Mouse (Mus musculus) MEL-GATA-1-ER (cell line): Measurements from ENCODE around the gene Rai1.

ENCODE experiments used
- DNase-seq: peaks from one replicate; pipeline ENCODE4 v3.0.0-alpha.2; 2012; ENCODE audit warnings: low read depth; ENCODE audit errors: extremely low read depth

Rai1 gene

DNA sequence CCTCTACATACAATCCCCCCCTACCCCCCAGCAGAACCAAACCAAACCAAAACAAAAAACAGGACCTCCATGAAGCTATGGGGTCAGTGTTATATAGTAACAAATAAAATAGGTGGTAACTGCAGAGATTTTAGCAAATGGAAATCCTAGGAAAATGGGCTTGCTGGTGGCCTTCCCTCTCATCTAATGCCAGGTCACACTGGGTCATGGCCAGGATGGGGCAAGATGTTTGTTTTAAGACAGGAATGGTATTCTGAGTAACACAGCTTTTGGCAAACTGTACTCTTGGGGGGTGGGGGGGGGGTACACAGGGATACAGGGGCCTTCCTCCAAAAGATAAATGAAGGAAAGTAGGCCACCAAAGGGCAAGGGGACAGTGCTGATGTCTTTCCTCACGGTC, 57.7 kb downstream of the Rai1 start:
- DNase-seq: no peak

GRCm38 (mm10) chr11:60163362-60163761, 58.5 kb downstream of the Rai1 start:
- DNase-seq: no peak

DNA sequence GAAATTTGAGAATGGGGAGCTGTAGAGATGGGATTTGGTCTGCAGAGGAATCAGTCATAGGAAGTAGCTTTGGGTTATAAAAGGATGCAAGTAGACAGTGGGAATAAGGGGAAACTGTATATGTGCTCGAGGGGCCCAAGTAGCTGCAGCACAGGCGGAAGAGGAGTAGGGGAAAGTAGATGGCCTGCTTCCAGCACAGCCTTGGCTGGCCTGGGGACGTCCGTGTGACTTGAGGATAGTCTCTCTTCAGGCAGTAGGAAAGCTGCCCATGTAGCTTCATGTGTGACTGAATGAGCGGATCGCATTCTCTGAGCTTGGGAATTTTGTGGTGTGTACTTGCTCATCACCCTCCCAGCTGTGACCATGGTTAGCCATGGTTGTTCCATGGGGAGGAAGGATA, 59.6 kb downstream of the Rai1 start:
- DNase-seq: no peak

- DNase-seq: no peak
Observed at GRCm38 (mm10) chr11:60165076-60165475, 60.3 kb downstream of the Rai1 start.

- DNase-seq: no peak
Observed at GRCm38 (mm10) chr11:60168780-60169179, 64.0 kb downstream of the Rai1 start.

DNA sequence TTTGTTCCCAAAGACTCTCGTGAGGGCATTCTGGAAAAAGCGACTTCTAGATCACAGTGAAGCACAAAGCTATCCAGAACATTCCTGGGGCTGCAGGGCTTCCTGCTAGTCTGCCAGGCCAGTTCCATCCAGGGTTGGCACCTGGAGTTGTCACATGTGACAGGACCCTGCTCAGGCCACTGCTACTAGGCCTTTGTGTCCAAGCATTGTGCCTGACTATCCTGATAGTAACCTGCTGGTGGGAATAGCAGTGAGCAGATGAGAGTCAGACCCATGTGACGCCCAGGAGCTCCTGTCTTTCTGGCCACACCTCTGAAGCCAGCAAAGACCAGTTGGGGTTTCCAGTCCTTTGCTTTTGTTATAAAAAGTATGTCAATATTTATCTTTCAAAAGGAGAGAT, 67.3 kb downstream of the Rai1 start:
- no peak for DNase-seq

DNA sequence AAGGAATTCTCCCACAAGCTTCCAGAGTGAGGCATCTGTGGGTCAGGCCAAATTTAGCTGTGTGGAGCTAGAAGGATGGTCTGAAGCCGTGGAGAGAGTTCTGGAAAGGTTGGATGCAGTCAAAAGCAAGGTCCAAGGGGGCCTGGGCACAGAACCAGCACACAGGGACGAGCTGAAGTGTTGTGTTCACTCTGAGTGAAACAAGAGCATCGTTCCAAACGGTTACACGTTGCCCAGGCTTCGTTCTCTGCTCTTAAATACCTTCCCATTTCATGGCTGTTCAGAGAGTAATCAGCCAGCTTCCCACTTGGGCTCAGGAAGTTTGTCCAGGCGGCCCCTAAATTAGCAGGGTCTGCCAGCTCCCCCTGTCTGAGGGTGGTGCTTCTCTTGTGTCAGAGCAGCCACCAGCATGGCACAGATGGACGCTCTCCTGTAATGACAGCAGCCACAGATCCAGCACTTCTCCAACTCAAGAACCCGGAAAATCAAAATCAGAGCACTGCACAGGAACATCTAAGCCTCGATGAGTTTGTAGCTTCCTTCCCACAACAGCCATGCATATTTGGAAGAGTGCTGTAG, 68.9 kb downstream of the Rai1 start:
- no peak for DNase-seq

GRCm38 (mm10) chr11:60175371-60176181, 70.8 kb downstream of the Rai1 start:
- no peak for DNase-seq

DNA sequence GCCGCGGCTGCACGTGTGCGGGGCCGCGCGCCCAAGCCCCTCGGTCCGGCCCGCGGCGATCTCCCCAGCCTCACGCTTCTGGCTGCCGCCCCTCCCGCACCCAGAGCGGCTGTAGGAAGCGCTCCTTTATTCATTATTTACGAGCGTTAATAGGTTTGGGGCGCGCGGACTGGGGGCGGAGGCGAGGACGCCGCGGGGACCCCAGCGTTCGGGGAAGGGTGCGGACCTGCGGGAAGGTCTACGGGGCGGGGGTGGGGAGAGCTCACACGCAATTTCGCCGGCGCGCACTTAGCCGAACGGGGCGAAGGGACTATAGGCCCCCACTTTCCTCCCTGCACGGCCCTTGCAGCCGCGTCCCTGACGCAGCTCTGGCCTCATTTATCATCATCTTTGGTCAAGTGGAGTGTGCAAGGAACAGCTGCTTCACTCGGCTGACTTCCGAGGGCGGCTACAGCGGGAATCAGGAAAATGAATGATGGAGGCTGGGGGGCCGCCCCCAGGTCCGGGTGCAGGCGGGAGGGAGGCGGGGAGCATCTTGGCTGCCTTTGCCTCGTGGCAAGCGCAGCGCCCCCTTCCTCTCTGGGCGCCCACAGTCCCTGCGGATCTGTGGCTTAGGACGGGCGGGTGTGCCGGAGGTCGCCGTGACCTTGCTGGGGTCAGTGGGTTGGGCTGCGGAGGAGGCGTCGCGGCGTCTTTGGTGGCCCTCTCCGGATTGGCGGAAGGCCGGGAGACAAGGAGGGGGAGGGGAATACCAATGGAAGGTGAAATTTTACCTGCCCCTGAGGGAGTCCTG, 71.6 kb downstream of the Rai1 start:
- no peak for DNase-seq

DNA sequence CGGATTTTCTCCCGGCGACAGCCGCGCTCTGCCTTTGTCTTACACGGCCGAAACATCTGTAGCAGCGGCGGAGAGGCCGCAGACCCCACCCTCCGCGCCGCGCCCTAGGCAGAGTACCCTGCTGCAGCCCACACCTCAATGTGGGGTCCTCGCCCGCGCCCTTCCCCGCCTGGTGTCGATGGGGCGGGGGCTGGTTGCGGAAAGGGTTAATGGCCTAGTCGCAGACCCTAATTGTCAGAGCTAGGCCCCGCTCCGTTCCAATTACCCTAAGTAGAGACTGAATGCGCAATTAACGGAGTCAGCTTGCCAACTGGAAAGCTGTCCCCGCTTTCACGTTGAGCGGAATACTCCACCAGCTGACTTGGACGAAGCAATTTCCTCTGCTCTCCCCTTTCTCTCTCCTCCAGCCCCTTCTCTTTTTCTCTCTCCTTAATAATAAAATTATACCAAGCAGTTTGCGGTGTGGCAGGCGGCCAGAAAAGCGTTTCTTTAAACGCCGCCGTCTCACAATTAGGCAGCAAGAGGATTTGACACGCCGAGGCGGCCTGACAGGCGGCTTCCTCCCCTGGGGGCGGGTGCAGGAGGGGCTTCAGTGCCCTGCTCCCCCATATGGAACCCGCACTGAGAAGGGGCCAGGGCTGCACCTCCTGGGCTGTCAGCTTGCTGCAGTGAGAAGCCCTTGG, 72.3 kb downstream of the Rai1 start:
- no peak for DNase-seq

- no peak for DNase-seq
Observed at GRCm38 (mm10) chr11:60178005-60178404, 73.2 kb downstream of the Rai1 start.

DNA sequence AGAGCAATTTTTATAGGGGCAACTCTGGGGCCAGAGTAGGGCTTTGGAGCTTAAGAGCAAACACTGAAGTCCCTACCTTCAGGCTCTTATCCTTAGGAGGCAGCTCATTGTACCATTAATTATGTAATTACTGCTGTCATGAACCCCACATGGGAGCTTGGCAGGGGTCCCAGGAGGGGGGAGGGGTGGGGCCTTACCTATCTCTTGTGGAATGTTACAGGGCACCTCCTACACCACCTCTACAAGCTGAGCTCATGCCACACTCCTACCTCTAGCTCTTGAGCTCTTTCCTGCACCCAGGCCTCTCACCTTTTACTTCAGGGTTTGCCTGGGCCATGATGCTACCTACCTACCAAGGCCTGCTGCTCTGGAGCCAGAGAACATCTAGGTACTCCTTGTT, 73.7 kb downstream of the Rai1 start:
- no peak for DNase-seq

GRCm38 (mm10) chr11:60182116-60182670, 77.4 kb downstream of the Rai1 start:
- no peak for DNase-seq

GRCm38 (mm10) chr11:60182741-60183140, 77.9 kb downstream of the Rai1 start:
- no peak for DNase-seq

DNA sequence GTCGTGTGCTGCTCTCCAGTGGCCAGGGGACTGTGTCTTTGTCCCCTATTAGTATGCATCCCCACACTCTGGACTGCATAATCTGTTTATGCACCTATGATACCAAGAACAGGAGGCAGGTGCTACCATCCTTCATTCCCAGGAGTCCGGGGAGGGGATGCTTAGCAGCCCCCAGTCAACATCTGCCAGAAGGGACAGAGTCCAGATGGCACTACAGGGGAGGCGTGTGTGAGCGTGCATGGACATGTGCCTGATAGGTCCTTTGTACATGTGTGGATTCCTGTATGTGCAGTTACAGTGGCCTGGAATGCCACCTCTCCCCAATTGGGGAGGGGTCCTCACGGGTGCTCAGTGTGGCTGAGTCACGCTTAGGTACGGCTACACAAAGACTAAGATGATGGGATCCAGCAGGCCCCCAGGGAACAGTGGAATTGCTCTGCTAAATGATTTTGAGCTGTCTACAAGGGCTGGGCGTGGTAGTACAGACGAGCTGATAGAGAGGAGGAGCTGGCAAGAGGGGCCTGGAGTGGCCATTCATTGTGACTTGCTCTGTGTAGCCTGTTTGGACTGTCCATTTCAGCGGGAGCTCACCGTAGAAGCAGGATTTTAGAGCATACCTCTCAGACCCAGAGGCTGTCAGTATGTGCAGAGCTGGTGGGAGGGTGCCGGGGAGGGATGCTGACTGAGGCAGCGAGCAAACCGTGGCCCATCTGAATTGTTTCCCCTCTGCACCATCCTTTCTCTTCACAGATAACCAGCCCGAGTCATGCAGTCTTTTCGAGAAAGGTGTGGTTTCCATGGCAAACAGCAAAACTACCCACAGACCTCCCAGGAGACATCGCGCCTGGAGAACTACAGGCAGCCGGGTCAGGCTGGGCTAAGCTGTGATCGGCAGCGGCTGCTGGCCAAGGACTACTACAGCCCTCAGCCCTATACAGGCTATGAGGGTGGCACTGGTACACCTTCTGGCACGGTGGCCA, 79.8 kb downstream of the Rai1 start:
- no peak for DNase-seq

DNA sequence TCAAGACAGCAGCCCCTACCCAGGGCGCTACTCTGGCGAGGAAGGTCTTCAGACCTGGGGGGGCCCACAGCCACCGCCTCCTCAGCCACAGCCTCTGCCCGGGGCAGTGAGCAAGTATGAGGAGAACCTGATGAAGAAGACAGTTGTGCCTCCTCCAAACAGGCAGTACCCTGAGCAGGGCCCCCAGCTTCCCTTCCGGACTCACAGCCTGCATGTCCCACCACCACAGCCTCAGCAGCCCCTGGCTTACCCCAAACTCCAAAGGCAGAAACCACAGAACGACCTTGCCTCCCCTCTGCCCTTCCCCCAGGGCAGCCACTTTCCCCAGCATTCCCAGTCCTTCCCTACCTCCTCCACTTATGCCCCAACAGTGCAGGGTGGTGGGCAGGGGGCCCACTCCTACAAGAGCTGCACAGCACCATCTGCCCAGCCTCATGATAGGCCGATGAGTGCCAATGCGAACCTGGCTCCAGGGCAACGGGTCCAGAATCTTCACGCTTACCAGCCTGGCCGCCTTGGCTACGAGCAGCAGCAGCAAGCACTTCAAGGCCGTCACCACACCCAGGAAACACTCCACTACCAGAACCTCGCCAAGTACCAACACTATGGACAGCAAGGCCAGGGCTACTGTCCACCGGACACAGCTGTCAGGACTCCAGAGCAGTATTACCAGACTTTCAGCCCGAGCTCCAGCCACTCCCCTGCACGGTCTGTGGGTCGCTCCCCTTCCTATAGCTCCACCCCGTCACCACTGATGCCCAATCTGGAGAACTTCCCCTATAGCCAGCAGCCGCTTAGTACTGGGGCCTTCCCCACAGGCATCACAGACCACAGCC, 80.8 kb downstream of the Rai1 start:
- no peak for DNase-seq

DNA sequence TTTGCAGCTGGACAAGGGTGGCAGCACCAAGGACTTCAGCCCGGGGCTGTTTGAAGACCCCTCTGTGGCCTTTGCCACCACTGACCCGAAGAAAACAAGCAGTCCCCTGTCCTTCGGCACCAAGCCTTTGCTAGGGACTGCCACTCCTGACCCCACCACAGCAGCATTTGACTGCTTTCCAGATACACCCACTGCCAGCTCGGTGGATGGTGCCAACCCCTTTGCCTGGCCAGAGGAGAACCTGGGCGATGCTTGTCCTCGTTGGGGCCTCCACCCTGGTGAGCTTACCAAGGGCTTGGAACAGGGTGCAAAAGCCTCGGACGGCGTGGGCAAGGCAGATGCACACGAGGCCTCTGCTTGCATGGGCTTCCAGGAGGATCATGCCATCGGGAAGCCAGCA, 82.3 kb downstream of the Rai1 start:
- DNase-seq: no peak

DNA sequence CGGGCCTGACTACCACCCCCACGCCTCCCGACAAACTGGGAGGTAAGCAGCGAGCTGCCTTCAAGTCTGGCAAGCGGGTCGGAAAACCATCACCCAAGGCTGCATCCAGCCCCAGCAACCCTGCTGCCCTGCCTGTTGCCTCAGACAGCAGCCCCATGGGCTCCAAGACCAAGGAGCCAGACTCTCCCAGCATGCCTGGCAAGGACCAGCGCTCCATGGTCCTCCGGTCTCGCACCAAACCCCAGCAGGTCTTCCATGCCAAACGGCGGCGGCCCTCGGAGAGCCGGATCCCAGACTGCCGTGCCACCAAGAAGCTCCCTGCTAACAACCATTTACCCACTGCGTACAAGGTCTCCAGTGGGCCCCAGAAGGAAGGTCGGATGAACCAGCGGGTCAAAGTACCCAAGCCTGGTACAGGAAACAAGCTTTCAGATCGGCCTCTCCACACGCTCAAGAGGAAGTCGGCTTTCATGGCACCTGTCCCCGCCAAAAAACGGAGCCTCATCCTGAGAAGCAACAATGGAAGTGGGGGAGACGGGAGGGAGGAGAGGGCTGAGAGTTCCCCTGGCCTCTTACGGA, 83.6 kb downstream of the Rai1 start:
- DNase-seq: no peak

- DNase-seq: no peak
Observed at GRCm38 (mm10) chr11:60189501-60190040, 84.8 kb downstream of the Rai1 start.
